Mouse (Mus musculus) E14TG2a.4 (cell line): ENCODE measurements around the gene Tyw1.

Experiments used
- CTCF ChIP-seq: conservative IDR thresholded peaks from 2 replicates; pipeline ENCODE4 v1.5.1; 2014; ENCODE audit warnings: low read length
- NANOG ChIP-seq: IDR thresholded peaks from 2 replicates; pipeline ENCODE4 v1.6.1; 2014; ENCODE audit warnings: borderline replicate concordance, low read length, mixed read lengths
- POU5F1 ChIP-seq: IDR thresholded peaks from 2 replicates; pipeline ENCODE4 v1.6.1; 2014; ENCODE audit warnings: low read length, borderline replicate concordance

- TF ChIP-seq CTCF (no peak), NANOG (no peak), POU5F1 (no peak)
Observed at GRCm38 (mm10) chr5:130333971-130334370, 78.6 kb downstream of the Tyw1 start.
